Mouse (Mus musculus): Measurements from ENCODE around the gene Plbd2.

Plbd2 gene

GRCm38 (mm10) chr5:120473361-120473760 is 30.1 kb downstream of the Plbd2 start:
- no peak for DNase-seq (ENCODE audit: low spot score)

- no peak for DNase-seq (ENCODE audit: low spot score)
Observed at GRCm38 (mm10) chr5:120472770-120473169, 30.7 kb downstream of the Plbd2 start, which contains the start of gene Sdsl. Gene Sdsl (minus strand): TSS chr5:120472810.

- no peak for DNase-seq (ENCODE audit: low spot score)
Observed at GRCm38 (mm10) chr5:120471538-120471937, 31.9 kb downstream of the Plbd2 start.

GRCm38 (mm10) chr5:120468830-120469229 is 34.6 kb downstream of the Plbd2 start:
- no peak for DNase-seq (ENCODE audit: low spot score)

GRCm38 (mm10) chr5:120468336-120468735 is 35.1 kb downstream of the Plbd2 start:
- DNase-seq (ENCODE audit: low spot score), result no peak

GRCm38 (mm10) chr5:120467026-120467425 is 36.4 kb downstream of the Plbd2 start:
- DNase-seq (ENCODE audit: low spot score), result no peak

- no peak for DNase-seq (ENCODE audit: low spot score)
Observed at GRCm38 (mm10) chr5:120465860-120466259, 37.6 kb downstream of the Plbd2 start.

- DNase-seq (ENCODE audit: low spot score), result no peak
Observed at GRCm38 (mm10) chr5:120465062-120465461, 38.4 kb downstream of the Plbd2 start.

- no peak for DNase-seq (ENCODE audit: low spot score)
Observed at GRCm38 (mm10) chr5:120464321-120464720, 39.1 kb downstream of the Plbd2 start.

- DNase-seq (ENCODE audit: low spot score), result no peak
Observed at GRCm38 (mm10) chr5:120461902-120462301, 41.5 kb downstream of the Plbd2 start.

GRCm38 (mm10) chr5:120459133-120459532 is 44.3 kb downstream of the Plbd2 start:
- no peak for DNase-seq (ENCODE audit: low spot score)

- DNase-seq (ENCODE audit: low spot score), result no peak
Observed at GRCm38 (mm10) chr5:120457628-120458027, 45.8 kb downstream of the Plbd2 start.

GRCm38 (mm10) chr5:120456841-120457554 is 46.4 kb downstream of the Plbd2 start:
- DNase-seq (ENCODE audit: low spot score), result no peak

- no peak for DNase-seq (ENCODE audit: low spot score)
Observed at GRCm38 (mm10) chr5:120456253-120456652, 47.2 kb downstream of the Plbd2 start.

GRCm38 (mm10) chr5:120454756-120455337 is 48.6 kb downstream of the Plbd2 start:
- no peak for DNase-seq (ENCODE audit: low spot score)

- DNase-seq (ENCODE audit: low spot score), result no peak
Observed at GRCm38 (mm10) chr5:120447305-120447704, 56.1 kb downstream of the Plbd2 start.

GRCm38 (mm10) chr5:120440733-120441132 is 62.7 kb downstream of the Plbd2 start:
- DNase-seq (ENCODE audit: low spot score), result peak; percentile 60

- DNase-seq (ENCODE audit: low spot score), result no peak
Observed at GRCm38 (mm10) chr5:120439887-120440670, 63.3 kb downstream of the Plbd2 start.

- no peak for DNase-seq (ENCODE audit: low spot score)
Observed at GRCm38 (mm10) chr5:120438991-120439710, 64.3 kb downstream of the Plbd2 start.

GRCm38 (mm10) chr5:120438469-120438868 is 65.0 kb downstream of the Plbd2 start:
- DNase-seq (ENCODE audit: low spot score), result no peak

GRCm38 (mm10) chr5:120437986-120438385 is 65.4 kb downstream of the Plbd2 start:
- DNase-seq (ENCODE audit: low spot score), result no peak

GRCm38 (mm10) chr5:120437539-120437938 is 65.9 kb downstream of the Plbd2 start:
- no peak for DNase-seq (ENCODE audit: low spot score)

Measured in left cerebral cortex, adult 11 months (tissue).